Mouse (Mus musculus) erythroblast, embryonic 14.5 days (primary cell): ENCODE measurements around the gene Diaph2.

Source experiments
- GATA1 ChIP-seq: IDR thresholded peaks from 2 replicates; pipeline ENCODE4 v1.6.1; 2012; ENCODE audit warnings: low read length, inconsistent platforms, mixed read lengths
- TAL1 ChIP-seq: IDR thresholded peaks from 3 replicates; pipeline ENCODE4 v1.6.1; 2012; ENCODE audit warnings: low read length, inconsistent platforms, mixed read lengths

DNA sequence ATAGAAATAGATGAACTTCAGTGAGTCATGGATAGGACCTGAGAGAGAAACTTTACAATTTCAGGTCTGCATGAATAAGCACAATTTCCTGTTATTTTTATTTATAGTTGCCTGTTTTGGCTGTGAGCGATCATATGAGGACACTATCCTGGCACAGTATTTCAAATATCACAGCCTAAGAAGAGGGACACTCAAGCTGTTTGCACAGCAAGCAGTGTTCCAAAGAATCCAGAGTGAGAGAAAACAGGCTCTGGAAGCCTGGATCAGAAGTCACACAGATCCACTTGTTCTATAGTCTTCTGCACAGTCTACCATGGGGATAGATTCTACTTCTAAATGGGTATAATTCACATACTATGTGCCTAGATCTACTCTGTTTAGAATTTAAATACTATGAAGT, 659.4 kb downstream of the Diaph2 start:
- TF ChIP-seq GATA1 (no peak), TAL1 (no peak)
